Mouse (Mus musculus) kidney, embryonic 15.5 days (tissue): ENCODE results near the gene Ggt1. TPM values are rescaled to one million over a fixed set of nuclear protein-coding genes. Genes with fewer than 3 reads are reported as not detected.
A peak's percentile ranks its signal among the peaks of the same experiment; 100 is the strongest.

Source experiments
- ATAC-seq: fragments of 200-750 bp; cut with Nextera tagmentation; replicated peaks from 2 replicates; pipeline ENCODE4 v1.8.0; 2017; ENCODE audit warnings: moderate TSS enrichment; ENCODE audit not compliant: low FRiP score
- H3K27ac ChIP-seq: fragments of 300-500 bp; sonication (generic); 2 replicates; pipeline ENCODE4 v1.5.1; 2015; ENCODE audit warnings: mild to moderate bottlenecking, inconsistent platforms
- H3K27me3 ChIP-seq: fragments of 300-500 bp; sonication (generic); 2 replicates; pipeline ENCODE4 v1.6.1; 2015; ENCODE audit warnings: inconsistent platforms
- H3K36me3 ChIP-seq: fragments of 300-500 bp; sonication (generic); 2 replicates; pipeline ENCODE4 v1.6.1; 2015; ENCODE audit warnings: inconsistent platforms
- H3K4me1 ChIP-seq: fragments of 300-500 bp; sonication (generic); 2 replicates; pipeline ENCODE4 v1.6.1; 2015; ENCODE audit warnings: inconsistent platforms
- H3K4me2 ChIP-seq: fragments of 300-500 bp; sonication (generic); 2 replicates; pipeline ENCODE4 v1.6.1; 2015; ENCODE audit warnings: moderate library complexity, mild to moderate bottlenecking, inconsistent platforms
- H3K4me3 ChIP-seq: fragments of 300-500 bp; sonication (generic); replicated peaks from 2 replicates; pipeline ENCODE4 v1.5.1; 2015; ENCODE audit warnings: mild to moderate bottlenecking, inconsistent platforms
- H3K9ac ChIP-seq: fragments of 300-500 bp; sonication (generic); 2 replicates; pipeline ENCODE4 v1.6.1; 2015; ENCODE audit warnings: mild to moderate bottlenecking, inconsistent platforms
- H3K9me3 ChIP-seq: fragments of 300-500 bp; sonication (generic); replicated peaks from 2 replicates; pipeline ENCODE4 v1.6.1; 2016; ENCODE audit warnings: inconsistent platforms
- WGBS: fragments of 180-500 bp; shearing (Covaris S2); methylation state at CpG from one replicate; pipeline ENCODE4 v1.1.7; 2015; ENCODE audit warnings: mixed read lengths; 5-methylcytosine and 5-hydroxymethylcytosine counted together
- polyA plus RNA-seq: library from polyadenylated mRNA; unstranded; fragments of >200 nt; fragmentation: Nextera tagmentation; extraction: Ambion mirVana; gene quantifications from 2 replicates; pipeline ENCODE4 v1.2.1, GENCODE M21; 2015

Gene Ggt1
- polyA plus RNA-seq, 1 experiment from 2014 or later: 137 TPM

DNA sequence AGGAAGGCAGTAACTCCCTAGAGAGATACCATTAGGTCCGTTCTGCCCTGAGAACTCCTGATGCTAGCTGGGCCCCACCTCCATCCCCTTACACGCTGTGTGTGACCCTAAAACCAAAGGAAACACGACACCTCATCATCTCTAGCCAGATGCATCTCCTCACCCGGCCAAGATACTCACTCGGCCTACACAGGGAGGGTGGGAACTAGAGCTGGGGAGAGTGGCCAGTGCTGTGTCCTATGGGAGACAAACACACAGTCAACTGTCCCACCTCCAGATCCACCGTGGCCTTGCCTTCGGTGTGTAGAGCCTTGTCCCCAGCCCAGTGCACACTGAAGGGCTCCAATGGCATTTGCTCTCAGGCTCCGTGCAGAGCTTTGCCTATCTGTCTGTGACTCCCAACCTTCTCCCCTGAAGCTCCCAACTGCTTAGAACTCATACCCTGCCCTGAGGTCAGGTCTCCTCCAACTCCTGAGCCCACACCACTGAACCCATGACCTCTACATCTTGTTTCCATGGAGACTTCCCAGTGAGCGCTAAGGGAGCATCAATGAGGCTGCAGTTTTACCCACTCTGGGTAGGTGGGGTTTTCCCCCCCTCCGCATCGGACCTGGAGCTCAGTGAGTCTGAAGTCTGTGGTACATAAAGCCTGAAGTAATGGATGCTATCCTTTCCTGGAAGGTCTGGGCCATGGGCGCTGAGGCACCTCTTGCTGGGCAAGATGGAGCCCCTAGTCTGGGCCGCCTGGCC is 8.5 kb upstream of the Ggt1 start:
- Histone ChIP-seq H3K36me3 (no peaks in the 10 kb centered on the region), H3K4me3 (no peak overlapping the region), H3K4me2 (no peak overlapping the region), H3K27ac (no peak overlapping the region), H3K9ac (no peak overlapping the region), H3K4me1 (peaks cover 74% of the 10 kb centered on the region), H3K27me3 (no peaks in the 10 kb centered on the region), H3K9me3 (no peaks in the 10 kb centered on the region)
- ATAC-seq: no peak
- 52% methylated on average over 13 of the region's 13 CpGs for WGBS

DNA sequence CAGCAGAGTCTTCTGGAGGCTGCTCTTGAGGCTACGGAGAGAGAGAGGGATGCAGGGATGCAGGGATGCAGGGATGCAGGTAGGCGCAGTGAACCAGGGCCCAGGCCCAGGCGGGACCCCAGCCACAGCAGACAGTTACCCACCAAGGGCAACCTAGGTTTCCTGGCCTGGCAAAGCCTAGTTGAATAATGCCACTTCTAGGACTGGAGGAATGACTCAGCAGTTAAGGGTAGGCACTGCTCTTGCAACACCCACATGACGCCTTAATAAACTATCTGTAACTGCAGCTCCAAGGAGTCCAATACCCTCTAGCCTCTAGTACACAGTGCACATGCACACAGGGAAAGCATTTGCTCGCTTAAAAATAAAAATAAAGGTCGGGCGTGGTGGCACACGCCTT is 7.3 kb upstream of the Ggt1 start:
- Histone ChIP-seq H3K27ac (no peak overlapping the region), H3K27me3 (peaks cover 3% of the 10 kb centered on the region), H3K9me3 (no peaks in the 10 kb centered on the region), H3K4me2 (no peak overlapping the region), H3K4me3 (no peak overlapping the region), H3K9ac (no peak overlapping the region), H3K36me3 (no peaks in the 10 kb centered on the region), H3K4me1 (peaks cover 72% of the 10 kb centered on the region)
- 93% methylated on average over 8 of the region's 8 CpGs for WGBS
- no peak for ATAC-seq

DNA sequence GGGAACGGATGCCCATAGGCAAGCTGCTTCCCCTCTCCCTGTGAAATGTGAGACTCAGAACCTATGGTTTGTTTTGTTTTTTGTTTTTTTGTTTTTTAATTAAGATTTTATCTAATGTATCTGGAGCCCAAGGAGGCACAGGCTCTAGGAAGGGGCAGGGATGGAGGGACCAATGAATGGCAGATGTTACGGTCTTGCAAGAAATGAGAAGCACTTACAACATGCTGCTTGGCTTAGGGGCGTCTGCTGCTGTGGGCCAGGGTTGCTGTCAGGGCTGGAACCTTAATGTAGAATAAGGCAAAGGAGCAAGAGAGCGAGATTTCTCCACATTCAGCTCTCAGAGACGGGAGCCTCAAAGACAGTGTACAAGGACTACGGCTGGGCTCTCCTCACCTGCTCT is 5.8 kb upstream of the Ggt1 start:
- Histone ChIP-seq H3K27me3 (peaks cover 17% of the 10 kb centered on the region), H3K4me3 (no peak overlapping the region), H3K9ac (no peak overlapping the region), H3K27ac (peak overlapping the region; percentile 65), H3K36me3 (no peaks in the 10 kb centered on the region), H3K4me1 (peaks cover 72% of the 10 kb centered on the region), H3K4me2 (no peak overlapping the region), H3K9me3 (no peaks in the 10 kb centered on the region)
- 74% methylated on average over 6 of the region's 6 CpGs for WGBS
- no peak for ATAC-seq

DNA sequence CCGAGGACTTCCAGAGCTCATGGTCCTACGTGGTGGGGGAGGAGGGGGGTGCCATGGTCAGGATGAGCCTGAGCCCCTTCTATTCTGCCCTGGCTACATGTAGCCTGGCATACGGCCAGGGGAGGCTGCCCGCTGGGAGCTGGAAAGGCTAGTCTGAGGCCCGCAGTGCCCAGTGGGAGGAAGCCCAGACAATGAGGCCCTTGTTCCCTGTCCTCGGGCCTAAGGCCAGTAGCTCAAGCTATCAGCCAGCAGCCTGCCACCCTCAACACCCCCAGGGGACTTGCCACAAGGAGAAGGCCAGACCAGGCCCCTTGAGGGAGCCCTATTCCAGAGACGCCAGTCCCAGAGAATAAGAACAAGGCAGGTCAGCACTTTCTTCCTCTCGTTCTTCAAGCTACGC is 5.4 kb upstream of the Ggt1 start:
- 0 out of 2 replicates have a peak, but pooled peaks have one; percentile 7 for ATAC-seq
- Histone ChIP-seq H3K36me3 (no peaks in the 10 kb centered on the region), H3K27me3 (peaks cover 22% of the 10 kb centered on the region), H3K27ac (peak overlapping the region; percentile 65), H3K4me2 (no peak overlapping the region), H3K9ac (no peak overlapping the region), H3K4me1 (peaks cover 74% of the 10 kb centered on the region), H3K9me3 (no peaks in the 10 kb centered on the region), H3K4me3 (no peak overlapping the region)
- whole genome bisulfite sequencing: 55% methylated on average over 9 of the region's 9 CpGs

DNA sequence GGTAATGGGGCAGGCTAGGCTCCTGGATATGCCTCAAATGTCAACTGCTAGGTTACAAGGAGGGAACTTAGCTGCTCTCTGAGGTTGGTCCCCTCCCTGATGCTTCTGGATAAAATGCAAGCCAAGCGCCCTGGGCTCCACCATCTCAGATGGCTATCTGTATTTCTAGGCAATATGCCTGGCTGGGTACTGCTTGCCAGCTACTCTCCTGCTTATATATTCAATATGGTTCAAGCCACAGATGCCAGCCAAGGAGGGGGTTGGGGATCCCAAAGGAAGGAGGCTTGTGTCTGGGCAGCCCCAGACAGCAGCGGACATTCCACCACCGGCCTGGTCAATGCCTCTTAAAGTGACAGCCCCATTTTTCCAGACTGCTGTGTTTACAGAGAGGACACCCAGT is 2.9 kb upstream of the Ggt1 start:
- Histone ChIP-seq H3K36me3 (no peaks in the 10 kb centered on the region), H3K27ac (peak overlapping the region; percentile 18; the same call in 1 of the 2 replicates), H3K4me1 (peaks cover 56% of the 10 kb centered on the region), H3K9me3 (no peaks in the 10 kb centered on the region), H3K27me3 (peaks cover 40% of the 10 kb centered on the region), H3K4me2 (peak overlapping the region; percentile 99; the same call in 1 of the 2 replicates), H3K4me3 (no peak overlapping the region), H3K9ac (no peak overlapping the region)
- no peak for ATAC-seq
- 31% methylated on average over 3 of the region's 3 CpGs for WGBS

DNA sequence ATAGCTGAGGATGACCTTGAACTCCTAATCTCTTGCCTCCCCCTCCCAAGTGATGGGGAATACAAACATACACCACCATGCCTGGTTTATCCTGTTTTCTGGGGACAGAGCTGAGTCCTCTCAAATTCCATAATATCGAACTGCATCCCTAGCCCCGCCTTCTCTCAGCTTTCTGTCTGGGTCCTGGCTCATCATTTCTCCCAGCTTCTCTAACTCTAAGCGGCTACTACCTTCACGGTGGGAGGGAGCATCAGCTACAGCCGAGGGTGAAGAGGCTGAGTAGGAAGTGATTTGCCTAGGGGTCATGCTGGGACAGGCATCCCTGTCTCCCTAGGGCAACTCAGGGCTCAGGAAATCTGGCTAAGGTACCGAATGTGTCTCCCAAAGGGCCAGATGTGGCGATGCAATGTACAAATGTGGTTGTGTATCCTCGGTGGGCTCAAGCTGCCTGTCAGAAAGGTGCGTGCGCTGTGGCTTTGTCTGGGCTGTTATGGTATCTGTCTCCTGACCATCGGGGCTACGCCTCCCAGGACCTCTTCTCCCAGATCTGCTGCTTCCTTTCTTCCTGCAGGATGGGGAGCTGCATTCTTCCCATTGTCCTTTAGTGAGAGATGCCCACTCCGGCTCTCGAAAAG is 2.2 kb upstream of the Ggt1 start:
- WGBS: 5% methylated on average over 14 of the region's 14 CpGs

DNA sequence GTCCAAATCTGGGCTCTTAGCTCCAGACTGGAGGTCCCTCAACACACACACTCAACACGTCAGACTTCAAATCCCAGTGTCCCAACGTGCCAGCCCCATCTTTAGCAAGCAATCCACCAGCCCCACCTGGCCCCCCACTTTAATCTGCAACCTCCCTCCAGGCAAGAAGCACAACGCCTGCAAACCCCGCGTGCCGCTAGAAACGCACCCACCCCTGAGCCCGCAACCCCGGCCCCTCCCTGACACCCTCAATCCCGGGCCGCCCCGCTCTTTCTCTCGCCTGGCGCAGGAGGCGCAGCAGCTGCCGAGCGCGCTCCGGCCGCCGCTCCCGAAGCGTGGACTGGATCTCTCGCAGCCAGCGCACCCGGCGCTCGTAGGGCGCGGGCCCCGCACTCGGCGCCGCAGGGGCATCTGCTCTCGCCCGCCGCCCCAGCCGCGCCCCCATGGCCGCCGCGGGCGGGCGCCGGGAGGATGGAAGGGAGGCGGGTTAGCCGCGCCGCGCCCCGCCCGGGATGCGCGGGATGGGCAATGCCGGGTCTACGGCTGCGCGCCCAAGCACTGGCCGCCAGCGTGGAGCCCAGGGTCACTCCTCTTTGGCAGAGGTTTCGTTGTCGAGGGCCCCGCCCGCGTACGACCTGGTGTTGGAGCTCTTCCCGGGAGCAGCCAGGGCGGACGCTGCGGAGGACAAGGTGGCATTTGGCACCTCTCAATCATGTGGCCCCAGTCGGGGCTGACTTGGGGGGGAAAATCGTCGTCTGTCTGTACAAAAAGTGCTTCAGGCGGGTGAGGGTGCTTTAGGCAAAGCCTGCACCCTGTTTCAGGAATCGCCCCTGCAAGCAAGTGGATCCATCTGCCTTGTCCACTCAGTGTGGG is 1.5 kb upstream of the Ggt1 start, which contains the start of gene Lrrc75b:
Lrrc75b (minus strand) TSS at position 655 of the 873 bp plus-strand sequence.
- under 1% methylated on average over 75 of the region's 75 CpGs for WGBS
- ATAC-seq: peak; percentile 41

More for the DNA sequence above, 2.2 kb upstream of the Ggt1 start:
- Histone ChIP-seq H3K4me1 (peaks cover 59% of the 10 kb centered on the region), H3K27me3 (peaks cover 40% of the 10 kb centered on the region), H3K36me3 (no peaks in the 10 kb centered on the region), H3K27ac (no peak overlapping the region), H3K4me2 (peak overlapping the region; percentile 99), H3K9ac (peak overlapping the region; percentile 71; the same call in 1 of the 2 replicates), H3K4me3 (peak overlapping the region; percentile 64), H3K9me3 (no peaks in the 10 kb centered on the region)
- ATAC-seq: no peak

DNA sequence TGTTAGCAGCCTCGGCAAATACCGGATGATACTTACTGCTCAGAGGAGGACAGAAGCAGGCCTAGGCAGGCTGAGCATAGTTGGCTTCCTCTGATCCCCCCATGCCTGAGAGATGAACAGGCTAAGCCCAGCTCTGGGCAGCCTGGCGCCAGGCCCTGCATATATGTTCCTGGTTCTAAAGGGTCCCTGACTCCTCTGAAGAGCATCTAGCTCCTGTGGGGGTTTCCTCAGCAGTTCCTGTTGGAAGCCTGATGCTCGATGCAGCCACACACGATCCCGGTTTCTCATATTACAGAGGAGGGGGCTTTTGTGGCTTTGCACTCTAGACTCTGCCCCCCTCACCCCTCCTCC is 880 bp upstream of the Ggt1 start:
- ATAC-seq: 0 out of 2 replicates have a peak, but pooled peaks have one; percentile 12
- H3K4me1 ChIP-seq: peaks cover 64% of the 10 kb centered on the region
- no peak overlapping the region for H3K27ac ChIP-seq
- H3K4me3 ChIP-seq: peak overlapping the region; percentile 64
- 8% methylated on average over 6 of the region's 6 CpGs for WGBS
- peak overlapping the region; percentile 71 for H3K9ac ChIP-seq
- peak overlapping the region; percentile 99 for H3K4me2 ChIP-seq
- peaks cover 40% of the 10 kb centered on the region for H3K27me3 ChIP-seq
- H3K9me3 ChIP-seq: no peaks in the 10 kb centered on the region
- H3K36me3 ChIP-seq: no peaks in the 10 kb centered on the region

More for the DNA sequence above, 1.5 kb upstream of the Ggt1 start, which contains the start of gene Lrrc75b:
- no peaks in the 10 kb centered on the region for H3K9me3 ChIP-seq
- H3K4me3 ChIP-seq: peak within 1 kb of the TSS; percentile 64
- peak within 1 kb of the TSS; percentile 71 for H3K9ac ChIP-seq
- H3K4me1 ChIP-seq: peaks cover 61% of the 10 kb centered on the region
- H3K36me3 ChIP-seq: no peaks in the 10 kb centered on the region
- peaks cover 40% of the 10 kb centered on the region for H3K27me3 ChIP-seq
- H3K27ac ChIP-seq: 0 out of 2 replicates have a peak within 1 kb of the TSS, but pooled peaks have one; percentile 28
- peak within 1 kb of the TSS; percentile 99 for H3K4me2 ChIP-seq

DNA sequence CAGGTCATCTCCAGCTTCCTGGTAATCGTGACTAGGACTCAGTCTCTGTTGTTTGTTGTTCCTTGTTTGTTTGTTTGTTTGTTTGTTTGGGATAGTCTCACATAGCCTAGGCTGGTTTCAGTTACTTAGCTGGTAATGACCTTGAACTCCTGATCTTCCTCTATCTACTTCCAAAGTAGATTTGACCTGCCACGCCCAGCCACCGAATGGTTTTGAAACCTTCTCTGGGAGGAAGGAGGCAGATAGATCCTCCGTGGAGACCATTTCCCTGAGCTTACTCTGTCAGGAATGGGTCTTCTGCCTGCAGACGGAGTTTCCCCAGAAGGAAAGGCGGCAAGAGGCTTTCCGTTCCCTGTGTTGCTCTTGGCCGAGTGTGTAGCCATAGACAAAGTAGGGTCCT is 1.2 kb downstream of the Ggt1 start:
- Histone ChIP-seq H3K36me3 (no peaks in the 10 kb centered on the region), H3K27ac (no peak overlapping the region), H3K4me2 (no peak overlapping the region), H3K27me3 (peaks cover 40% of the 10 kb centered on the region), H3K9me3 (no peaks in the 10 kb centered on the region), H3K4me1 (peaks cover 48% of the 10 kb centered on the region), H3K4me3 (no peak overlapping the region), H3K9ac (no peak overlapping the region)
- ATAC-seq: no peak
- WGBS: 85% methylated on average over 8 of the region's 8 CpGs

DNA sequence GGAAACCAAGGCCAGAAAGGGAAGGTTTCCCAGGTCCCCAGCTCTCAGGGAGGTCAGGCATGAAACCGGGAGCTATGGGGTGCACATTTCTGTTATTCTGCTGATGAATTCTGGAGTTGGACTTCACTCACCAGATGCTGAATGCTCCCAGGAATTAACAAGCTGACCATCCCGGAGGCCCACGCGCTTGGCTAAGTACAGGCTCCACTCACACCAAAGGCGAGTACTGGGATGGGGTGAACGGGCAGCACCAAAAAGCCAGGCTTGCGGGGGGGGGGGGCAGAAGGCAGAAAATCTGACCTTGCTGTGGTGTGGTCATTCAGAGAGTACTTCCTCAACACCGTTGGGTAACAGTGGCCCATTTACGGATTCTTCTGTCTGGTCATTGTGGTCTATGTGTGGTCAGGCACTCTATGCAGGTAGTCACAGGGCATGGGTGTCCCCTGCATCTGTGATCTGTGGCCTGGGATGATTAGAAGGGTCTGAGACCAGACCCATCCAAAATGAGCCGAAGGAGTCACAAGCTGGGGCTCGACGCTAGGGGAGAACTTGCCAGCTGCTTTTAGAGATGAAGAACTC is 3.4 kb downstream of the Ggt1 start:
- peak overlapping the region; percentile 87 for H3K27ac ChIP-seq

DNA sequence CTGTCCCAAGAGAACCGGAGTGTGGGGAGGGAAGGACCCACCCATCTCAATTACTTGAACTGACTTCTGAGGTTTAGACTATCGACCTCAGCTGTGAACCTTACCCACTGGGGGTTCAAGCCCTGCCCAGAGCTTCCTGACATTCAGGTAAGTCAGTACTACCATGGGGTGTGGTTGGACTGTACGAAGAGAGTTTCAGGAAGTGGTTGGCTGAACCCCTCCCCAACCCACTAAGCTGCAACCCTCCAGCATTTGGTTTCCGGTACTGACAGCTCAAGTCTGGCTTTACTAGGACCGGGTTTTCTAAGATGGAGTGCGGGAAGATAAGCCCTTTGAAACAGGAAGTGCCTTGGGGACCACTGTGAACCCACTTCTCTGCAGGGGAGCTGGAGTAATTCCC is 4.0 kb downstream of the Ggt1 start:
- Histone ChIP-seq H3K4me3 (no peak overlapping the region), H3K36me3 (no peaks in the 10 kb centered on the region), H3K27me3 (peaks cover 24% of the 10 kb centered on the region), H3K9me3 (no peaks in the 10 kb centered on the region), H3K27ac (peak overlapping the region; percentile 87), H3K9ac (no peak overlapping the region), H3K4me2 (no peak overlapping the region), H3K4me1 (peaks cover 39% of the 10 kb centered on the region)
- WGBS: 49% methylated on average over 6 of the region's 6 CpGs
- ATAC-seq: peak; percentile 7; the same call in 1 of the 2 replicates

More for the DNA sequence above, 3.4 kb downstream of the Ggt1 start:
- Histone ChIP-seq H3K9me3 (no peaks in the 10 kb centered on the region), H3K36me3 (no peaks in the 10 kb centered on the region), H3K4me2 (0 out of 2 replicates have a peak overlapping the region, but pooled peaks have one; percentile 0), H3K9ac (no peak overlapping the region), H3K4me3 (no peak overlapping the region), H3K4me1 (peaks cover 42% of the 10 kb centered on the region), H3K27me3 (peaks cover 31% of the 10 kb centered on the region)
- 77% methylated on average over 12 of the region's 12 CpGs for WGBS
- no peak for ATAC-seq
